Mouse (Mus musculus) CH12.LX (cell line): Measurements from ENCODE around the gene Hnrnpa1. TPM values are rescaled to one million over a fixed set of nuclear protein-coding genes. Genes with fewer than 3 reads are reported as not detected.

Experiments
- DNase-seq: peaks from one replicate; pipeline ENCODE4 v3.0.0-alpha.2; 2013; ENCODE audit errors: extremely low read depth
- H3K27ac ChIP-seq: 2 replicates; pipeline ENCODE4 v1.5.1; 2012; ENCODE audit warnings: low read depth, mild to moderate bottlenecking, control low read depth, moderate library complexity; ENCODE audit not compliant: insufficient read depth
- H3K27me3 ChIP-seq: replicated peaks from 2 replicates; pipeline ENCODE3; 2012; ENCODE audit warnings: inconsistent platforms
- H3K36me3 ChIP-seq, 2 experiments: replicated peaks in 1 of 2; 2 replicates each; pipeline versions ENCODE3 to v1.6.1; 2012; ENCODE audit warnings: inconsistent platforms in 1 of 2, low read length in 1 of 2, mild to moderate bottlenecking in 1 of 2, mixed read lengths in 1 of 2, moderate library complexity in 1 of 2; ENCODE audit not compliant: control insufficient read depth in 1 of 2, insufficient read depth in 1 of 2
- H3K4me1 ChIP-seq, 2 experiments: 2 replicates each; pipeline ENCODE4 v1.6.1; 2012; ENCODE audit warnings: inconsistent platforms in 1 of 2, moderate library complexity in 1 of 2; ENCODE audit not compliant: insufficient read depth in 2 of 2, control insufficient read depth in 1 of 2
- H3K4me2 ChIP-seq: 2 replicates; pipeline ENCODE4 v1.6.1; 2012; ENCODE audit warnings: low read depth, mild to moderate bottlenecking, control low read depth; ENCODE audit not compliant: poor library complexity, insufficient read depth, severe bottlenecking
- H3K4me3 ChIP-seq, 3 experiments: fragments of 150-350 bp in 1 of 3; sonication (generic) in 1 of 3; replicated peaks in 1 of 3; 2 replicates each; pipeline versions ENCODE3 to v1.5.1; 2011 to 2012; ENCODE audit warnings: low read depth in 2 of 3, low read length in 2 of 3, mild to moderate bottlenecking in 2 of 3, moderate library complexity in 2 of 3, control low read depth in 1 of 3, improper control_type of control experiment in 1 of 3, inconsistent platforms in 1 of 3, mixed read lengths in 1 of 3; ENCODE audit not compliant: poor library complexity in 1 of 3
- H3K79me2 ChIP-seq: replicated peaks from 2 replicates; pipeline ENCODE4 v1.6.1; 2012; ENCODE audit warnings: mild to moderate bottlenecking, moderate library complexity; ENCODE audit not compliant: control insufficient read depth, poor library complexity, insufficient read depth, severe bottlenecking; ENCODE audit errors: extremely low read depth
- H3K9ac ChIP-seq: 2 replicates; pipeline ENCODE4 v1.6.1; 2012; ENCODE audit warnings: low read depth, mild to moderate bottlenecking, control low read depth, moderate library complexity; ENCODE audit not compliant: insufficient read depth
- H3K9me3 ChIP-seq: replicated peaks from 2 replicates; pipeline ENCODE3; 2012; ENCODE audit warnings: low read length, inconsistent platforms, mixed read lengths
- CHD1 ChIP-seq: IDR thresholded peaks from 2 replicates; pipeline ENCODE4 v1.6.1; 2012; ENCODE audit warnings: low read depth, low read length, improper control_type of control experiment, inconsistent platforms
- CHD2 ChIP-seq: IDR thresholded peaks from 2 replicates; pipeline ENCODE4 v1.6.1; 2011; ENCODE audit warnings: low read length, improper control_type of control experiment
- CTCF ChIP-seq, 2 experiments: IDR thresholded peaks in 1 of 2; conservative IDR thresholded peaks in 1 of 2; 2 replicates each; pipeline ENCODE4 v1.5.1; 2011 to 2012; ENCODE audit warnings: low read depth in 2 of 2, low read length in 2 of 2, improper control_type of control experiment in 1 of 2, inconsistent platforms in 1 of 2, mild to moderate bottlenecking in 1 of 2, moderate library complexity in 1 of 2
- ETS1 ChIP-seq: conservative IDR thresholded peaks from 2 replicates; pipeline ENCODE4 v1.6.1; 2012; ENCODE audit warnings: low read depth, mild to moderate bottlenecking, inconsistent platforms, low read length, improper control_type of control experiment, moderate library complexity
- GABPA ChIP-seq: IDR thresholded peaks from 2 replicates; pipeline ENCODE4 v1.6.1; 2012; ENCODE audit warnings: low read depth, low read length, improper control_type of control experiment, inconsistent platforms; ENCODE audit not compliant: insufficient replicate concordance
- HCFC1 ChIP-seq: IDR thresholded peaks from 2 replicates; pipeline ENCODE4 v1.6.1; 2012; ENCODE audit warnings: low read depth, mild to moderate bottlenecking, inconsistent platforms, low read length, improper control_type of control experiment
- IRF4 ChIP-seq: IDR thresholded peaks from 2 replicates; pipeline ENCODE4 v1.6.1; 2014; ENCODE audit warnings: low read depth, mild to moderate bottlenecking, inconsistent platforms, low read length, improper control_type of control experiment
- JUND ChIP-seq: conservative IDR thresholded peaks from 2 replicates; pipeline ENCODE4 v1.6.1; 2011; ENCODE audit warnings: low read depth, low read length, improper control_type of control experiment
- KAT2A ChIP-seq: IDR thresholded peaks from 2 replicates; pipeline ENCODE4 v1.6.1; 2012; ENCODE audit warnings: low read length, improper control_type of control experiment, inconsistent platforms; ENCODE audit not compliant: insufficient replicate concordance
- MAFK ChIP-seq: IDR thresholded peaks from 2 replicates; pipeline ENCODE4 v1.6.1; 2011; ENCODE audit warnings: low read length, improper control_type of control experiment; ENCODE audit not compliant: insufficient replicate concordance
- MEF2A ChIP-seq: IDR thresholded peaks from 2 replicates; pipeline ENCODE4 v1.6.1; 2014; ENCODE audit warnings: low read depth, mild to moderate bottlenecking, inconsistent platforms, low read length, improper control_type of control experiment, borderline replicate concordance
- MXI1 ChIP-seq: IDR thresholded peaks from 2 replicates; pipeline ENCODE4 v1.6.1; 2011; ENCODE audit warnings: mild to moderate bottlenecking, low read depth, low read length, improper control_type of control experiment
- NELFE ChIP-seq: IDR thresholded peaks from 2 replicates; pipeline ENCODE4 v1.6.1; 2011; ENCODE audit warnings: low read depth, low read length, improper control_type of control experiment
- NRF1 ChIP-seq: IDR thresholded peaks from 2 replicates; pipeline ENCODE4 v1.6.1; 2014; ENCODE audit warnings: low read depth, mild to moderate bottlenecking, inconsistent platforms, low read length, improper control_type of control experiment, moderate library complexity
- POLR2A ChIP-seq: IDR thresholded peaks from 2 replicates; pipeline ENCODE4 v1.6.1; 2011; ENCODE audit warnings: low read depth, mild to moderate bottlenecking, improper control_type of control experiment, low read length
- POLR2AphosphoS2 ChIP-seq: IDR thresholded peaks from 2 replicates; pipeline ENCODE4 v1.6.1; 2011; ENCODE audit warnings: low read depth, low read length, improper control_type of control experiment
- SMC3 ChIP-seq: IDR thresholded peaks from 2 replicates; pipeline ENCODE4 v1.6.1; 2011; ENCODE audit warnings: low read depth, low read length, improper control_type of control experiment
- TCF12 ChIP-seq: IDR thresholded peaks from 2 replicates; pipeline ENCODE4 v1.6.1; 2014; ENCODE audit warnings: low read depth, mild to moderate bottlenecking, inconsistent platforms, low read length, improper control_type of control experiment
- USF1 ChIP-seq: IDR thresholded peaks from 2 replicates; pipeline ENCODE4 v1.6.1; 2014; ENCODE audit warnings: low read depth, mild to moderate bottlenecking, inconsistent platforms, low read length, improper control_type of control experiment
- ZC3H11A ChIP-seq: IDR thresholded peaks from 2 replicates; pipeline ENCODE4 v1.6.1; 2012; ENCODE audit warnings: low read depth, mild to moderate bottlenecking, inconsistent platforms, low read length, improper control_type of control experiment
- ZMIZ1 ChIP-seq: IDR thresholded peaks from 2 replicates; pipeline ENCODE4 v1.6.1; 2012; ENCODE audit warnings: low read depth, mild to moderate bottlenecking, inconsistent platforms, low read length, improper control_type of control experiment
- dilution Hi-C: fragments of 300-500 bp; cut with MboI; formaldehyde crosslinking; loops from 2 replicates; pipeline ENCODE4 v1.14.3; 2020; ENCODE audit warnings: low sequenced_read_pairs; ENCODE audit not compliant: extremely low pct_unique_long_range_greater_than_20kb, extremely low pct_ligation_motif_present
- in situ Hi-C: fragments of 300-500 bp; cut with MboI; formaldehyde crosslinking; loops from 3 replicates; pipeline ENCODE4 v1.14.3; 2019; ENCODE audit warnings: low sequenced_read_pairs, low pct_ligation_motif_present, low pct_unique_long_range_greater_than_20kb, mixed read lengths
- polyA plus RNA-seq: library from polyadenylated mRNA; unstranded; fragments of >175 nt; gene quantifications from 2 replicates; pipeline ENCODE4 v1.2.1, GENCODE M21; 2012; ENCODE audit warnings: low read depth; ENCODE audit not compliant: insufficient read length
- total RNA-seq, 2 experiments: library from RNA; depleted of rRNA; stranded (reverse); fragments of 300-350 nt in 1 of 2; fragments of >200 nt in 1 of 2; gene quantifications; 2 replicates each; pipeline ENCODE4 v1.2.3; 2012 to 2014

The Hnrnpa1 gene
- total and polyA plus RNA-seq, 3 experiments, result 635 to 1,799 (median 757) TPM

- in situ Hi-C loops, result loop anchor here (5.0 kb wide), 1 partner anchor 33 kb away; no protein-coding TSS in a partner anchor
- H3K79me2 ChIP-seq, result peaks cover 51% of the 10 kb centered on the region
- TF ChIP-seq CTCF (conservative IDR thresholded peaks at IDR 0.05 in 1 of 2, IDR thresholded peaks at IDR 0.05 in 1 of 2; ENCODE audit: low read depth in 2 of 2, low read length in 2 of 2), result 0 out of 4 replicates have a peak, but pooled peaks of 1 of the 2 experiments have one; percentile 1
- no peak for TF ChIP-seq NELFE
- TF ChIP-seq ZMIZ1, result no peak
- TF ChIP-seq JUND, result no peak
- TF ChIP-seq USF1, result no peak
- no peak for TF ChIP-seq NRF1
- H3K9me3 ChIP-seq, result no peaks in the 10 kb centered on the region
- H3K9ac ChIP-seq, result no peak overlapping the region
- dilution Hi-C loops, result no loop called here
- DNase-seq, result no peak
- no peaks in the 10 kb centered on the region for H3K27me3 ChIP-seq
- no peak overlapping the region for H3K4me3 ChIP-seq
- peaks cover 16 to 59% of the 10 kb centered on the region in 2 experiments for H3K36me3 ChIP-seq
- H3K27ac ChIP-seq, result no peak overlapping the region
- H3K4me2 ChIP-seq, result no peak overlapping the region
- H3K4me1 ChIP-seq, result peaks cover 0 to 41% of the 10 kb centered on the region in 2 experiments; a peak in 2 of 4 replicates
Measured at GRCm38 (mm10) chr15:103284647-103285046, 44.4 kb downstream of the Hnrnpa1 start.

GRCm38 (mm10) chr15:103285778-103286417 is 45.7 kb downstream of the Hnrnpa1 start:
- no peak for TF ChIP-seq MXI1
- no peak for TF ChIP-seq MEF2A
- TF ChIP-seq ZMIZ1, result no peak
- no peak for TF ChIP-seq HCFC1
- TF ChIP-seq KAT2A, result no peak
- TF ChIP-seq MAFK, result no peak
- no peak for TF ChIP-seq USF1
- TF ChIP-seq SMC3, result no peak
- no peak for TF ChIP-seq GABPA
- no peak for TF ChIP-seq POLR2A
- TF ChIP-seq POLR2AphosphoS2, result no peak
- TF ChIP-seq NRF1, result no peak
- TF ChIP-seq CHD1, result no peak
- no peak for TF ChIP-seq IRF4
- TF ChIP-seq TCF12, result no peak
- TF ChIP-seq CHD2, result no peak
- TF ChIP-seq NELFE, result no peak
- no peak for TF ChIP-seq ZC3H11A
- TF ChIP-seq ETS1, result no peak
- TF ChIP-seq CTCF (conservative IDR thresholded peaks at IDR 0.05 in 1 of 2, IDR thresholded peaks at IDR 0.05 in 1 of 2; ENCODE audit: low read depth in 2 of 2, low read length in 2 of 2), result no peak
- peaks cover 26 to 67% of the 10 kb centered on the region in 2 experiments for H3K36me3 ChIP-seq
- H3K4me1 ChIP-seq, result peaks cover 0 to 30% of the 10 kb centered on the region in 2 experiments; a peak in 2 of 4 replicates
- H3K27ac ChIP-seq, result no peak overlapping the region
- H3K79me2 ChIP-seq, result peaks cover 45% of the 10 kb centered on the region
- no peaks in the 10 kb centered on the region for H3K27me3 ChIP-seq
- dilution Hi-C loops (no loop called here), in situ Hi-C loops (no loop called here)
- DNase-seq, result no peak
- H3K4me2 ChIP-seq, result no peak overlapping the region
- H3K9me3 ChIP-seq, result no peaks in the 10 kb centered on the region
- H3K9ac ChIP-seq, result no peak overlapping the region
- H3K4me3 ChIP-seq, result no peak overlapping the region
